Mouse (Mus musculus): ENCODE data around the gene Strada.

Gene Strada

GRCm38 (mm10) chr11:106180449-106180801, 21.5 kb downstream of the Strada start:
- DNase-seq: no peak

- DNase-seq: no peak
These were observed 22.1 kb downstream of the Strada start for GRCm38 (mm10) chr11:106179711-106180448.

GRCm38 (mm10) chr11:106178036-106178782, 23.8 kb downstream of the Strada start:
- no peak for DNase-seq

- DNase-seq: no peak
These were observed 25.6 kb downstream of the Strada start for GRCm38 (mm10) chr11:106176372-106176771.

- no peak for DNase-seq
These were observed 26.9 kb downstream of the Strada start for GRCm38 (mm10) chr11:106175081-106175480.

GRCm38 (mm10) chr11:106174372-106174771, 27.6 kb downstream of the Strada start:
- DNase-seq: no peak

- no peak for DNase-seq
These were observed 28.7 kb downstream of the Strada start for GRCm38 (mm10) chr11:106173228-106173627.

GRCm38 (mm10) chr11:106170807-106171206, 31.2 kb downstream of the Strada start:
- no peak for DNase-seq

GRCm38 (mm10) chr11:106167435-106167834, 34.5 kb downstream of the Strada start:
- no peak for DNase-seq

- DNase-seq: no peak
These were observed 37.3 kb downstream of the Strada start for GRCm38 (mm10) chr11:106164601-106165180.

- DNase-seq: no peak
These were observed 38.4 kb downstream of the Strada start for GRCm38 (mm10) chr11:106163546-106163945.

GRCm38 (mm10) chr11:106162237-106162636, 39.7 kb downstream of the Strada start:
- DNase-seq: no peak

- DNase-seq: peak; percentile 69
These were observed 40.9 kb downstream of the Strada start, which contains the start of the genes Gm10840 and Limd2 for GRCm38 (mm10) chr11:106160841-106161721. Gm10840 (plus strand) TSS chr11:106160850. Limd2 (minus strand) TSS chr11:106160860.

GRCm38 (mm10) chr11:106159921-106160840, 41.8 kb downstream of the Strada start:
- DNase-seq: peak; percentile 88

- DNase-seq: peak; percentile 41
These were observed 42.6 kb downstream of the Strada start for GRCm38 (mm10) chr11:106159216-106159920.

- DNase-seq: no peak
These were observed 43.1 kb downstream of the Strada start for GRCm38 (mm10) chr11:106158930-106159215.

GRCm38 (mm10) chr11:106158081-106158929, 43.7 kb downstream of the Strada start:
- DNase-seq: peak; percentile 33

- no peak for DNase-seq
These were observed 44.8 kb downstream of the Strada start for GRCm38 (mm10) chr11:106157154-106157553.

- no peak for DNase-seq
These were observed 45.7 kb downstream of the Strada start for GRCm38 (mm10) chr11:106156257-106156656.

- no peak for DNase-seq
These were observed 46.2 kb downstream of the Strada start for GRCm38 (mm10) chr11:106155761-106156160.

All from right cerebral cortex, postnatal 4 days (tissue).